Mouse (Mus musculus): ENCODE measurements around the gene Nol4l. TPM values are rescaled to one million over a fixed set of nuclear protein-coding genes. Genes with fewer than 3 reads are reported as not detected.

The Nol4l gene
- polyA plus RNA-seq, 1 experiment from 2014 or later = 17.2 TPM

DNA sequence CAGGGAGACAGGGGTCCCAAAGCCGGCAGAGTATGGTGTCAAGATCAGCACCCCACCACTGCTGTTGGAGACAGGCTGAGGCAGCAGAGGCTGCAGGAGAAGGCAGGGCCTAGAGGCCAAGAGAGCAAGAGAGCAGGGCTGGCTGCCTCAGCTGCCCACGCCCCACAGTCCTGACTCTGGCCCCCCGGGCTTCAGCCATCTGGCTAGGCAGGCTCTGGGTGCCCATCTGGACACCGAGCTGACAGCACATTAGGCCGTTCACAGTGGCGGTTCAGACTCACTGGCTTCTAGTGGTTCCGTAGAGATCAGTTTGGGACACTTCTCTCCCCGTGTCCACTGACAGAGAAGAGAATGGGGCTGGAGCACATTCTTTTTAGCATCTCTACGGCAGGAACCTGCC is 26.4 kb upstream of the Nol4l start:
- DNase-seq (ENCODE audit: low spot score) = no peak
- Histone ChIP-seq H3K36me3 (no peaks in the 10 kb centered on the region), H3K4me3 (no peak overlapping the region), H3K9me3 (replicated peaks) (no peaks in the 10 kb centered on the region), H3K4me1 (peaks cover 24% of the 10 kb centered on the region), H3K27me3 (ENCODE audit: low read depth, poor library complexity, severe bottlenecking) (peaks cover 32% of the 10 kb centered on the region), H3K27ac (no peak overlapping the region)
- WGBS = 56% methylated on average over 9 of the region's 9 CpGs

DNA sequence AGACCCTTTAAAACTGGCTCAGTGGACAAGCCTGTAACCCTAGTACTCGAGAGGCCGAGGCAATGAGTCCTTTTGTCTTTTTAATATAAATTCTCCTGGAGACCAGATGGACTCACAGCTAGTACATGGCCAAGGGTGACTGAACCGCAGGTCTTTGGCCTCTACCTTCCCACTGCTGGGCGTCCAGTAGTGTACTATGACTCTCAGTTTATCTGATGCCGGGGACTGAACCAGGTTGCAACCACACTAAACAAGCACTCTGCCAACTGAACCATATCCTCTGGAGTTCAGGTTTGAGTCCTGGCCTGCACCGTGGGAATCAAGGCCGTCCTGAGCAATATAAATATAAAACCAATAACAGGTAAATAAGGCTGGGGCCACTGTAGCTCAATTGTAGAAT is 24.8 kb upstream of the Nol4l start:
- 89% methylated on average over 7 of the region's 7 CpGs for WGBS
- H3K4me1 ChIP-seq = peaks cover 12% of the 10 kb centered on the region; the same call in 1 of the 2 replicates
- H3K27ac ChIP-seq = no peak overlapping the region

DNA sequence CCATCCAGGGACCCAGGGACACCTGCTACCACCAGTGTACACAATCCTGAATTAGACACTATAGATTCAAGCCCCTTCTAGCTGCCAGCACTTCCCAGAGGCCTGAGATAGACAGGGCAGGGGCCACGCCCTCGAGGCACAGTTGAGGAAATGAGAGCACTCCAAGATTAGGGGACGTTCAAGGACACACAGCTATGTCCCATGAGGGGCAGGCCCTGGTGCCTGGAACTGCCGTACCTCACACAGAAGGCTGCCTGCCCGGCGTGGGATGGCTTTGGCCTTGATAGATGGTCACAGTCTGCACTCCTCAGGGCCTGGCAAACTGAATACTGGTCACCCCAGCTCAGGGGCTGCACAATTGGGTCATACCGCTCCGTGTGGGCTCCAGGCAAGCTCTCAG is 19.7 kb upstream of the Nol4l start:
- H3K27ac ChIP-seq = peak overlapping the region; percentile 31; the same call in 1 of the 2 replicates
- WGBS = 79% methylated on average over 8 of the region's 8 CpGs
- DNase-seq (ENCODE audit: low spot score) = no peak
- H3K27me3 ChIP-seq (ENCODE audit: low read depth, poor library complexity, severe bottlenecking) = peaks cover 22% of the 10 kb centered on the region
- no peak overlapping the region for H3K4me3 ChIP-seq
- H3K9me3 ChIP-seq (replicated peaks) = no peaks in the 10 kb centered on the region
- H3K36me3 ChIP-seq = no peaks in the 10 kb centered on the region
- H3K4me1 ChIP-seq = peaks cover 48% of the 10 kb centered on the region

More for the DNA sequence above, 24.8 kb upstream of the Nol4l start:
- Histone ChIP-seq H3K9me3 (replicated peaks) (no peaks in the 10 kb centered on the region), H3K27me3 (ENCODE audit: low read depth, poor library complexity, severe bottlenecking) (peaks cover 16% of the 10 kb centered on the region), H3K4me3 (no peak overlapping the region), H3K36me3 (no peaks in the 10 kb centered on the region)
- no peak for DNase-seq (ENCODE audit: low spot score)

GRCm38 (mm10) chr2:153548221-153548923 is 18.6 kb upstream of the Nol4l start:
- Histone ChIP-seq H3K27me3 (ENCODE audit: low read depth, poor library complexity, severe bottlenecking) (peaks cover 29% of the 10 kb centered on the region), H3K4me1 (peaks cover 53% of the 10 kb centered on the region), H3K36me3 (no peaks in the 10 kb centered on the region), H3K27ac (0 out of 2 replicates have a peak overlapping the region, but pooled peaks have one; percentile 9), H3K4me3 (no peak overlapping the region), H3K9me3 (replicated peaks) (no peaks in the 10 kb centered on the region)
- 36% methylated on average over 14 of the region's 14 CpGs for WGBS
- DNase-seq (ENCODE audit: low spot score) = peak; percentile 47

DNA sequence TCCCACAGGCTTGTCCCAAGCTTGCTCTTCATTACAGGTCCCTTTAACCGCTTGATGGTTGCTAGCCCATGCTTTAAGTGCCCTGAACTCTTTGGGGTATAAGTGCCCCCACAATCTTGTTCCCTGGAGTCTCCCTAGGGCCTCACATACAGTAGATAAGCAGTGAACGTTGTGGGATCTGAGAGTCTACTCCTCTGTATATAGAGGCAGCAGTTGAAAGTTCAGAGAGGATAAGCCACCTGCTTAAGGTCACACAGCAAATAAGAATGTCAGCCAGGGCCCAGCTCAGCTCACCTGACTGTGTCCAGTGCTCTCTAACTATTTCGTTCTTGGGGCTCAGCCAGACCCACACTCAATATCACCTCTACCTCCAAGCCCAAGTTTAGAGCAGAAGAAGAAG is 17.9 kb upstream of the Nol4l start:
- Histone ChIP-seq H3K4me1 (peaks cover 53% of the 10 kb centered on the region), H3K27ac (0 out of 2 replicates have a peak overlapping the region, but pooled peaks have one; percentile 9)

DNA sequence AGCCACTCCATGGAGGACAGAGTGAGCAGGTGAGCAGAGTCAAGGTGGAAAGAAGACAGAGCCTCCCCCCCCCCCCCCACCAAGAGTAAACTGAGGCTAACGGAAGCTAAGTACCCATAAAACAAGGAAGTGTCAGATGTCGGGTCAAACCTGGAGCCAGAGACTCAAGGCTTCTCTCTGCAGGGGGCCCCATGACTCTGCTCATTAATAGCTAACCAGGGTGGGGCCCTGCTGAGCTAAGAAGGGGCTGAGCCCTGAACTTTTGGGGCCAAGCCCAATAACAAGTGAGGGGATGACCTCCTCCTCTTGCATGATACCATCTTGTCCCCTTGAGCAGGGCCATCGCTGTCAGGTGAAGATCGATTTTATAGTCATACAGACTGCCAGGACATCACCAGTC is 17.2 kb upstream of the Nol4l start:
- H3K27me3 ChIP-seq (ENCODE audit: low read depth, poor library complexity, severe bottlenecking) = peaks cover 29% of the 10 kb centered on the region
- no peak overlapping the region for H3K27ac ChIP-seq
- H3K9me3 ChIP-seq (replicated peaks) = no peaks in the 10 kb centered on the region
- WGBS = 58% methylated on average over 4 of the region's 4 CpGs
- DNase-seq (ENCODE audit: low spot score) = no peak
- H3K4me1 ChIP-seq = peaks cover 53% of the 10 kb centered on the region
- no peaks in the 10 kb centered on the region for H3K36me3 ChIP-seq
- H3K4me3 ChIP-seq = no peak overlapping the region

More for the DNA sequence above, 17.9 kb upstream of the Nol4l start:
- Histone ChIP-seq H3K36me3 (no peaks in the 10 kb centered on the region), H3K4me3 (no peak overlapping the region), H3K27me3 (ENCODE audit: low read depth, poor library complexity, severe bottlenecking) (peaks cover 29% of the 10 kb centered on the region), H3K9me3 (replicated peaks) (no peaks in the 10 kb centered on the region)
- no peak for DNase-seq (ENCODE audit: low spot score)
- WGBS = 81% methylated on average over 3 of the region's 3 CpGs

DNA sequence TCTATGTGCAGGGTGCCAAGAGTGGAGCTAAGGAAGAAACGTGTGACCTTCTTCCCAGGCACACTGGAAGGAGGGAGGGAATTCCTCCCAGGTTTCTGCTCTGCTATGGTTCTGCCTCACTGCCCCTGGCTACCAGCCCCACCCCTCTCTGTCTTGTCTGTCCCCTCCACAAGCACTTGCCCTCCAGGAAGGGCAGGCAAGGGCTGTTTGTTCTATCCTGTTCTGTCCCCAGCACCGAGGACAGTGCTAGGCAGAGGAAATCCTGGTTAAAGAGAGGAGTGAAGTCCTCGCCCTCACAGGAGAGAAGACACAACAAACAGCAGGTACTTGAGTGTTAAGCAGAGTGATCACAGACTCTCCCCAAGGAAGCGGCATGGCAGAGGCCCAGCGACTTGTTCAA is 16.7 kb upstream of the Nol4l start:
- Histone ChIP-seq H3K4me1 (peaks cover 57% of the 10 kb centered on the region), H3K4me3 (no peak overlapping the region), H3K27ac (no peak overlapping the region), H3K27me3 (ENCODE audit: low read depth, poor library complexity, severe bottlenecking) (peaks cover 29% of the 10 kb centered on the region), H3K36me3 (no peaks in the 10 kb centered on the region), H3K9me3 (replicated peaks) (no peaks in the 10 kb centered on the region)
- WGBS = 36% methylated on average over 5 of the region's 5 CpGs
- no peak for DNase-seq (ENCODE audit: low spot score)

DNA sequence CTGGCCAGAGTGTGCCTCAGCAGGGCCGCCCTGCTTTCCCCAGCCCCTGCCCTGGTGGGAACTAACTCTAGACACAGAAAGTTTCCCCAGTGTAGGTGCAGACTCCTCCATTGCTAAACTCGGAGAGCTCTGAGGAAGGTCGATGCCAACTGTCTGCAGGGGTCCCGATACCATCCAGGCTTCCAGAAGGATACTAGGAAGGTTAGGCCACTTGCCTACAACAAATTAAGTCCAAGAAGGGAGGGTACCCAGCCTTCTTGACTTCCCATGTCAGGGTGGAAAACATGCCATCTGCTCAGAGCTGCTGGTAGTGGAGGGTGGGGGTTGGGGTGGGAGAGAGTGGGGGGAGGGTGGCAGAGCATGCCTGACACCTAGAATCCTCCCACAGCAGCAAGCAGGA is 15.0 kb upstream of the Nol4l start:
- H3K4me3 ChIP-seq = no peak overlapping the region
- peaks cover 29% of the 10 kb centered on the region for H3K27me3 ChIP-seq (ENCODE audit: low read depth, poor library complexity, severe bottlenecking)
- H3K9me3 ChIP-seq (replicated peaks) = no peaks in the 10 kb centered on the region
- DNase-seq (ENCODE audit: low spot score) = no peak
- no peaks in the 10 kb centered on the region for H3K36me3 ChIP-seq
- H3K27ac ChIP-seq = no peak overlapping the region; the same call in 1 of the 2 replicates
- peaks cover 73% of the 10 kb centered on the region for H3K4me1 ChIP-seq
- WGBS = 60% methylated on average over 4 of the region's 4 CpGs

GRCm38 (mm10) chr2:153543911-153544730 is 14.3 kb upstream of the Nol4l start:
- 78% methylated on average over 8 of the region's 8 CpGs for WGBS
- no peak for DNase-seq (ENCODE audit: low spot score)
- Histone ChIP-seq H3K9me3 (replicated peaks) (no peaks in the 10 kb centered on the region), H3K4me3 (no peak overlapping the region), H3K27ac (no peak overlapping the region), H3K27me3 (ENCODE audit: low read depth, poor library complexity, severe bottlenecking) (peaks cover 29% of the 10 kb centered on the region), H3K4me1 (peaks cover 68% of the 10 kb centered on the region), H3K36me3 (no peaks in the 10 kb centered on the region)

DNA sequence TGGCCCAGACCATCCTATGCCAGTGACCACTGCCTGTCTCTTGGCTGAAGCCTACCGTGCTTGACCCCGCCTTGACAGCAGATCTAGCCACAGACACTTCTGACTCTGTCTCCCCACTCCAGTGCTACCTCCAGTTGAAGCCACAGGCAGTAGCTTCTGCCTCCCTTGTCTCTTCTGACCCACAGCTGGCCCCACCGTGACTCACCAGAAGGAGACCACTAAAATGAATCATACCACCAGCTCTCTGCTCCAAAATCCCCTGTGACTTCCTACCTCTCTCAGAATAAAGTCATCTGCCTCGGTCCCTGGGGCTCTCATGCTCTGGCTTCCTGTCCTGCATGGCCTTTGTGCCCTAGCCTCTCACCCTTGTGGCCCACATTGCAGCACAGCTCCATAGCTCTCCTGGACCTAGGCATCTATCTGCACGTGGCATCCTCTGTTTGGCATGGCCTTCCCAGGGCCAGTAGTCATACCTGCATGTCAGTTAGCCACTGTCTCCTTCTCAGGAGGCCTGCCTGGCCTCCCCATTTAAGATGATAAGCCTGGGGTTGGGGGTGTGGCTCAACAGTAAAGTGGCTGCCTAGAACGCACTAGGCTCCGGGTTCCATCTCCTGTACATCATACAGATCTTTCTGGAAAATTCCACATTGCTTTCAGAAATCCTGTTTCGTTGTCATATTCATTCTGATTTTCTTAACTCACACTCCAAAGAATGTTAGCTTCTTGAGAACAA is 13.3 kb upstream of the Nol4l start:
- Histone ChIP-seq H3K27me3 (ENCODE audit: low read depth, poor library complexity, severe bottlenecking) (peaks cover 25% of the 10 kb centered on the region), H3K4me3 (no peak overlapping the region), H3K27ac (no peak overlapping the region), H3K9me3 (replicated peaks) (no peaks in the 10 kb centered on the region), H3K36me3 (no peaks in the 10 kb centered on the region), H3K4me1 (peaks cover 58% of the 10 kb centered on the region)
- no peak for DNase-seq (ENCODE audit: low spot score)
- 87% methylated on average over 8 of the region's 8 CpGs for WGBS

DNA sequence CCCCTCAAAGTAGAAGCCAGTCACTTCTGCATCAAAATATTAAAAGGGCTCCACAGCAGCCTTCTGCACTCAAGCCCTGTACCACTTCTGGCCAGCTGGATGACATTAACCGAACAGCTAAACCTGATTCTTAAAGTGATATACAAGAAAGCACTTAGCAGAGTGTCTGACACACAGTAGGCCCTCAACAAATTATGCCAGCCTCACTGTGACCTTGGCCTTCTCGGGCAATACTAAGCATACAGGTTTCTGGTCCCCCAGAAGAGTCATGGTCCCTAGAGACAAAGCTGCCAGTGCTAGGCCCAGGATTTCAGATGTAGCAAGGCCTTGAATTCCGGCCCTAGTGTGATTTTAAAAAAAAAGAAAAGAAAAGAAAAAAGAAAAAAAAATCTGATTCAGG is 9.1 kb upstream of the Nol4l start:
- Histone ChIP-seq H3K4me3 (no peak overlapping the region), H3K27ac (no peak overlapping the region), H3K4me1 (peaks cover 23% of the 10 kb centered on the region), H3K27me3 (ENCODE audit: low read depth, poor library complexity, severe bottlenecking) (0 out of 2 replicates have a peak, but pooled peaks cover 3% of the 10 kb centered on the region), H3K36me3 (no peaks in the 10 kb centered on the region), H3K9me3 (replicated peaks) (no peaks in the 10 kb centered on the region)
- DNase-seq (ENCODE audit: low spot score) = no peak
- WGBS = 95% methylated on average over 3 of the region's 3 CpGs

- Histone ChIP-seq H3K4me3 (no peak overlapping the region), H3K27me3 (ENCODE audit: low read depth, poor library complexity, severe bottlenecking) (peaks cover 40% of the 10 kb centered on the region), H3K36me3 (no peaks in the 10 kb centered on the region), H3K9me3 (replicated peaks) (no peaks in the 10 kb centered on the region), H3K4me1 (peaks cover 16% of the 10 kb centered on the region), H3K27ac (no peak overlapping the region)
- DNase-seq (ENCODE audit: low spot score) = no peak
- WGBS = 59% methylated on average over 1 of the region's 1 CpGs
Observed at GRCm38 (mm10) chr2:153533981-153534380, 4.2 kb upstream of the Nol4l start.

- DNase-seq (ENCODE audit: low spot score) = no peak
- H3K36me3 ChIP-seq = no peaks in the 10 kb centered on the region
- peaks cover 46% of the 10 kb centered on the region for H3K4me1 ChIP-seq
- no peak overlapping the region for H3K27ac ChIP-seq
- WGBS = 52% methylated on average over 5 of the region's 5 CpGs
- no peaks in the 10 kb centered on the region for H3K9me3 ChIP-seq (replicated peaks)
- no peak overlapping the region for H3K4me3 ChIP-seq
- H3K27me3 ChIP-seq (ENCODE audit: low read depth, poor library complexity, severe bottlenecking) = peaks cover 70% of the 10 kb centered on the region
Observed at GRCm38 (mm10) chr2:153530948-153531347, 1.2 kb upstream of the Nol4l start.
